Mouse (Mus musculus): Measurements from ENCODE around the gene Trpv4.

The Trpv4 gene

DNA sequence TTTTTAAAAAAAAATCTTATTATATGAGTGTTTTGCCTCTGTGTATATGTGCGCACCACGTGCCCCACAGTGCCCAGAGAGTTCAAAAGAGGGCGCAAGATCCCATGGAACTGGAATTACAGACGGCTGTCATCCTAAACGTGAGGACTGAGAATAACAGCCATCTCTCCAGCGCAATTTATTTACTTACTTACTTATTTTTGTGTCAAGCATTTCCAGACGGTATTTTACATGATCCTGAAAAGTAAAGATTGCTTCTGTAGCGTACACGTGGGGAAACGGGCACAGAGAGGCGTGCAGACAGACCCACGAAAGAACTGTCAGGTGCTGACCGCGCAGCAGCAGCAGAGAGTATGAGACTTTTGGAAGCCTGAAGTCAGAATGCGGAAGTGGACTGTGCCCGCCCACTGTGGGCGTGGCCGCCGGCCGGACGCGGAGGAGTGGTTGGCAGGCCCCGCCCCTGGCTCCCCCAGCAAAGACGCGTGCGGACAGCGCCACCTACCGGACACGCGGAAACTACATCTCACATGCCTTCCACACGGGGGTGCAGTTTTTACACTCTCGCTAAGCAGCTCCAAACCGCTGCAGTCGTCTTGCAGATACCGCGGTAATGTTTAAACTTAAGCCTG is 9.1 kb upstream of the Trpv4 start:
- peak; percentile 95 for DNase-seq (ENCODE audit: low read depth, low spot score)

- no peak for DNase-seq (ENCODE audit: low read depth, low spot score)
Measured at GRCm38 (mm10) chr5:114666659-114667058, 8.4 kb upstream of the Trpv4 start.

- peak; percentile 44 for DNase-seq (ENCODE audit: low read depth, low spot score)
Measured at GRCm38 (mm10) chr5:114664750-114665149, 6.5 kb upstream of the Trpv4 start.

DNA sequence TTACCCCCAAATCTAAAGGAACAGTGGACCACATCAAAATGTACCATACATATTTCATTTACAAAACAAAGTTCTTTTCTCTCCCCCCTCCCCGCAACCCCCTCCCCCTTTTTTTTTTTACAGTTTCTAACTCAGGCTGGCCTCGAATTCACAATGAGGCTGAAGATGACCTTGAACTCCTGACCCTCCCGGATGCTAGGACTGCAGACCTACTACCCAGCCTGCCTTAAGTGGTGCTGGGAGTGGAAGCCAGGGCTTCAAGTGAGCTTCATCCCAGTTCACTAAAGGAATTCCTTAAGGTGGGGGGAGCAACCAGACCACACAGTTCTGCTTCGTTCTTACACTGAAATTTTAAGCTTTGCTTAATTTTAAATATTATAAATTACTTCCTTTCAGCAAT is 5.9 kb upstream of the Trpv4 start:
- peak; percentile 49 for DNase-seq (ENCODE audit: low read depth, low spot score)

DNA sequence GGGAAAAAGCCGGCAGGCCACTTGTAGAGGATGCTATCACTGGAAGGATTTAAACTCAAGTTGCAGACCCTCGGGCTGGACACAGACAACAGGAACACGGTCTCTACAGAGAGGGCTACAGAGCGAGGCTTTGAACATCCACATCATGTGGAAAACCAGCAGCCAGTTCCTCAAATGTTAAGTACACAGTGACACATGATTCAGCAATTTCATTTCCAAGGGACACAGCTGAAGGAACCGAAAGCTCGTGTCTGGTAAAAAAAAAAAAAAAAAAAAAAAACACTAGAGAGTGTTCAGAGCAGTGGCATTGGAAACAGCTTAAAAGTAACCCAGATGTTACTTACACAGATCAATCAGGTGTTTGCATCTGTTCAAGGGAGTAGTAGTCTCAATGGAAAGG is 2.8 kb upstream of the Trpv4 start:
- DNase-seq (ENCODE audit: low read depth, low spot score), result no peak

- no peak for DNase-seq (ENCODE audit: low read depth, low spot score)
Measured at GRCm38 (mm10) chr5:114657426-114657825, 795 bp downstream of the Trpv4 start.

DNA sequence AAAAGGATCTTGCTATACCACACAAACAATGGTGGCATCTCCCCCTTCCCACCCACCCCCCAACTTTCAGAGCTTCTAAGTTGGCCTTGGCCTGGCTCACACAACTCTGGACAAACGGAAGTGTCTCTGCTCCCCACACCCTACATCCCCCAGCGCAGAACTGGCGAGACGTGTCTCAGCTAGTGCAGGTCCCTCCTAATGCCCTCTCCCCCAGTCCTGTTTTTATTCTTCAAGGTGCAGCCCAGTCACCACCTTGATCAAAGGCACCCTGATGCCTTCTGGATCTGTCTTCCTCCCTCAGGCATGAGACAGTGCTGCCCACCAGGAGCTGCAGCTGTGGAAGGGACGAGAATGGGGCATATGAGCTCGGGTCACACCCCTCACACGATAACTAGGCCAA is 1.9 kb downstream of the Trpv4 start:
- no peak for DNase-seq (ENCODE audit: low read depth, low spot score)

- DNase-seq (ENCODE audit: low read depth, low spot score), result no peak
Measured at GRCm38 (mm10) chr5:114655721-114656120, 2.5 kb downstream of the Trpv4 start.

GRCm38 (mm10) chr5:114653656-114654437 is 4.4 kb downstream of the Trpv4 start:
- no peak for DNase-seq (ENCODE audit: low read depth, low spot score)

- DNase-seq (ENCODE audit: low read depth, low spot score), result no peak
Measured at GRCm38 (mm10) chr5:114651449-114651848, 6.8 kb downstream of the Trpv4 start.

- no peak for DNase-seq (ENCODE audit: low read depth, low spot score)
Measured at GRCm38 (mm10) chr5:114651002-114651401, 7.2 kb downstream of the Trpv4 start.

GRCm38 (mm10) chr5:114648728-114649311 is 9.4 kb downstream of the Trpv4 start:
- no peak for DNase-seq (ENCODE audit: low read depth, low spot score)

DNA sequence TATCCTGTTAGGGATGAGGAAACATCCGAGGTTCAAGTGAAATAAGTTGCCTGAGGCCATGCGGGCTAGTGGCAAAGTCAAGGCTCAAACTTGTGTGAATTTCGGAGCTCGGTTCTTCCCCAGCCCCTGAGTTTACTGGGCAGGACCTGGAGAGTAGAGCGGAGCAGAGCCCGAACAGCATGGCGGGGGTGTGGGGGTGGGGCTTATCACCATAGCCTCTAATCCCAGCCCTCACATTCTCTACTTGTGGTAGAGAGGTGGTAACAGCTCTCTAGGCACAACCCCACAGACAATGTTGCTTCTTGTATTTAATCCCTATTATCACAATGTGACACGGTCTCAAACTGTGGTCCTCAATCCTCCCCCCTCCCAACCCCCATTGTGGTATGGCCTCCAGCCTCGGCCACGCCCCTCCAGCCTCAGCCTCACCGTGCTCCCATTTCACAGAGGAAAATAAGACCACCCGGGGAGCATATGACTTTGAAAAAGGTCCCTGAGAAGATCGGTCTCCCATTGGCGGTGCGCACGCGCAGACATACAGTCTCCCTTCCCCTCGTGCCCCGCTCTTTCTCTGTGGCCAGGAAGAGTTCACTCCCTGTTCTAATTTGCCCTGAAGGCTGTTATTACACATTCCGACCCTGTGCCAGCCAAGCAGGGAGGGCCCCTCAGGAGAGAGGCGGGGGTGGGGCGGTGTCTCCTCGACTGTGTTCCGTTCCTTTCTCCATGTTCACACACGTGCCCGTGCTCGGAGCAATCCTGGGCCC is 10.8 kb downstream of the Trpv4 start:
- DNase-seq (ENCODE audit: low read depth, low spot score), result peak; percentile 90

DNA sequence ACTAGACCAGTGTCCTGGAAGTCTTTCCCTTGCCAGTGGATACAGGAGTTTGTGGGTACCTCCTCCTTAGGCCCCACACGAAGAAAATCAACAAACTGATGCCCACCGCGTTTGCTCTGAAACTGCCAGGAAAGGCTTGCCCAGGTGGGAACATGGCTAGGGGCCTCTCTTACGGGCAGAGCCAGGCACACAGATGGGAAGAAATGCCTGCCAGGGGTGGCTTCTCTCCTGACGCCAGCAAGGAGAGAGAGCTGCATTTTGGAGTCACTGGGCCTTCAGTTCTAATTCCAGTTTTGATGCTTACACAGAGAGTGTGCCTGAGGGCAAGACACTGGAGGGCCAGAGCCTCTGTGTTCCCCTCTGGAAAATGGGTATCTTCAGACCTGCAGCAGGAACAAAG is 12.3 kb downstream of the Trpv4 start:
- DNase-seq (ENCODE audit: low read depth, low spot score), result no peak

GRCm38 (mm10) chr5:114644918-114645317 is 13.3 kb downstream of the Trpv4 start:
- no peak for DNase-seq (ENCODE audit: low read depth, low spot score)

DNA sequence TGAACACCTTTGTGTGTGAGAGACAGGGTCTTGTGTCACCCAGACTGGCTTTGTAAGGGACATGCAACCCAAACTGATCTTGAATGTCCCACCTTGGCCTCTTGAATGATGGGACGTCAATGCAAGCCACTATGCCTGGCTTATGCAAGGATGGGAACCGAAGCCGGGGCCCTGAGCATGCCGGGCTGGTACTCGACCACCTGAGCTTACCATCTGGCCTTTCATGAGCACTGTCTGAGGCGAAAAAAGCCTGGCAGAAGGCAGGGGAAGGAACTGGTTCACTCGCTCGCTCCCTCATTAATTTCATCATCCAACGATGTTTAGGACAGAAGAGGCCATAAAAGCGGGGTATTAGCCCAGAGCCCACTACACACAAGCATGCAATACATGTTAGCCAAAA is 17.4 kb downstream of the Trpv4 start:
- DNase-seq (ENCODE audit: low read depth, low spot score), result no peak

DNA sequence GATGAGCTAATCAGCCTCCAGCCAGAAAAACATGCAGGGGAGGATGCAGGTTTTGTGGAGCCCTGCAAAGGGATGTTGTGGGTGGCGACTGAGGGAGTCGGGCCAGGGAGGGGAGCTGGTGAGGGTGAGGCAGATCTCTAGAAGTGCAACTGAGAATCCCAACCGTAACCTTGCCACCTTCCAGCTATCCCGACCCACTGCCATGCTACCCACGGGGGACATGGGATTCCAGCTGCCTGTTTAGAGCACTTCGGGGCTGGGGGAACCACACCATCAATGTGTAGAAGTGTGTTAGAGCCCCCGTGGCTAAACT is 18.6 kb downstream of the Trpv4 start:
- no peak for DNase-seq (ENCODE audit: low read depth, low spot score)

DNA sequence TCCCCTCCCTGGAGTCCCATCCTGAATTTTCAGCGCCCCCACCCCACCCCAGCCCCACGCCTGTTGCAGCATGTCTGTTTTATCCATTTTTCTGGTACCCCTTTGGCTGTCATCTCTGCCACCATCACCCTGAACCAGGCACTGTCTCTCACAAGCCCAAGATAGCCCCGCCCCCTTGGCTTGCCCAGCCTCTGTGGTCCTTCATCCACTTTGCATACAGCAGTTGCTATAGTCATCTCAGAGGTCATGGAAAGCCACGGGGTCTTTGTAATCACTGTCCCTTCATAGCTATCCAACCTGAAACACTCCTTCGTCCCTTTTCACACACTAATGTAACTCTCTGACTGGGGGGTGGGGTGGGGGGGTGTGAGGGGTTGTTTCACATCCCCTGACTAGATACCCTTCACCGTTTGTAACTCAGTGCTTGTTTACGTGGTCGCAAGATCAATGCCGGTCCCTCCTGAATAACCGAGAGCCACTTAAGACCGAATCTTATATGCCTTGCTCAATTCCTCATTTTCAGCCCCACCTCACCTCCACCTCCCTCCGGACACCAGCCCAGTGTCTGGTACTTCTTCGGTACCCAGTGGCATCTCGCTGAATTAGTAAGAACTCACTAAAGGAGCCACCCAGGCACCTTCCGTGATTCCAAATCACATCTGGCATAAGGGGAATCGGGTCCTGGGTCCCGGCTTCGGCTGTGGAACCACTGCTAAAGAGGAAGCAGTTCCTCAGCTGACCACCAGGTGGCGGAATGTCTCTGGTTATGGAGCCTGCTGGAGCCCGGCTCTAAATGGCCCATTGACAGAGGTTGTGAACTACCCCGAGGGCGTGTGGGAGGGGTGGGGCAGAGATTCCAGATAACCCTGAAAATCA is 19.2 kb downstream of the Trpv4 start:
- peak; percentile 91 for DNase-seq (ENCODE audit: low read depth, low spot score)

DNA sequence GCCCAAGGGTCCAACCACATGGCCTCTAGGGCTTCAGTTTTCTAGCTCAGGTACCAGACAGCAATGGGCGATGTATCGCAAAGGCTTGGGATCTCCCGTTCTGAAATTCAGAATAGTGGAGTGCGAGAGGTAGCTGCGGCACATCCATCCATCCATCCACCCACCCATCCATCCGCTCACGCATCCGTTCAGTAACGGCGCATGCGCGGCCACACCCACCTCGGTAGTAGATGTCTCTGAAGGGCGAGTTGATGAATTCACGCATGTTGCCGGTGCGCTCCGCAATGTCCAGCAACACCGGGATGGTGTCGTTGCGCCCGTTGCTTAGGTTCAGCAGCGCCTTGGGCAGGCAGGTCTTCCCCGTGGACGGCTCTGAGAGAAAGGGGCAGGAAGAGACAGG is 22.1 kb downstream of the Trpv4 start:
- peak; percentile 85 for DNase-seq (ENCODE audit: low read depth, low spot score)

GRCm38 (mm10) chr5:114631336-114631735 is 26.9 kb downstream of the Trpv4 start:
- DNase-seq (ENCODE audit: low read depth, low spot score), result peak; percentile 79

GRCm38 (mm10) chr5:114625590-114625989 is 32.6 kb downstream of the Trpv4 start:
- DNase-seq (ENCODE audit: low read depth, low spot score), result peak; percentile 87
